Mouse (Mus musculus) bone marrow macrophage, adult 2 months (primary cell): ENCODE measurements around the gene Siglecf. TPM values are rescaled to one million over a fixed set of nuclear protein-coding genes. Genes with fewer than 3 reads are reported as not detected.
A peak's percentile ranks its signal among the peaks of the same experiment; 100 is the strongest.
"Not testable (repeated sequence)": the region's sequence is repeated elsewhere in the genome, so short reads cannot be mapped to it uniquely, and the experiment has no call there.

Source experiments
- H3K27ac ChIP-seq: 2 replicates; pipeline ENCODE4 v1.5.1; 2012; ENCODE audit warnings: low read depth, low read length; ENCODE audit not compliant: insufficient read depth
- H3K4me1 ChIP-seq: 2 replicates; pipeline ENCODE4 v1.6.1; 2012; ENCODE audit warnings: low read length; ENCODE audit not compliant: control insufficient read depth, insufficient read depth
- H3K4me3 ChIP-seq: 2 replicates; pipeline ENCODE4 v1.5.1; 2012; ENCODE audit warnings: mild to moderate bottlenecking, low read length, moderate library complexity; ENCODE audit not compliant: insufficient read depth
- CTCF ChIP-seq: IDR thresholded peaks from 2 replicates; pipeline ENCODE4 v1.5.1; 2012; ENCODE audit warnings: low read depth, mild to moderate bottlenecking, low read length, moderate library complexity
- POLR2A ChIP-seq: IDR thresholded peaks from 2 replicates; pipeline ENCODE4 v1.6.1; 2012; ENCODE audit warnings: mild to moderate bottlenecking, low read depth, low read length, borderline replicate concordance
- polyA plus RNA-seq: library from polyadenylated mRNA; stranded (reverse); fragments of >200 nt; gene quantifications from 2 replicates; pipeline ENCODE4 v1.2.4, GENCODE M21; 2012; ENCODE audit not compliant: missing spikeins, insufficient read depth, insufficient read length

Siglecf gene
- polyA plus RNA-seq, 1 experiment = 0.59 TPM

- Histone ChIP-seq H3K4me1 (peaks cover 28% of the 10 kb centered on the region), H3K4me3 (no peak overlapping the region), H3K27ac (no peak overlapping the region)
- TF ChIP-seq CTCF = no peak
- TF ChIP-seq POLR2A = no peak
These were observed 8.0 kb upstream of the Siglecf start for GRCm38 (mm10) chr7:43343191-43343590.

GRCm38 (mm10) chr7:43344020-43344419 is 7.1 kb upstream of the Siglecf start:
- no peak for TF ChIP-seq CTCF
- TF ChIP-seq POLR2A = no peak
- Histone ChIP-seq H3K4me1 (peaks cover 28% of the 10 kb centered on the region), H3K27ac (no peak overlapping the region), H3K4me3 (no peak overlapping the region)

- no peak for TF ChIP-seq POLR2A
- TF ChIP-seq CTCF = no peak
- Histone ChIP-seq H3K4me1 (peaks cover 32% of the 10 kb centered on the region), H3K4me3 (no peak overlapping the region), H3K27ac (no peak overlapping the region)
These were observed 6.7 kb upstream of the Siglecf start for GRCm38 (mm10) chr7:43344491-43344890.

GRCm38 (mm10) chr7:43346148-43346547 is 5.0 kb upstream of the Siglecf start:
- TF ChIP-seq POLR2A = no peak
- no peak for TF ChIP-seq CTCF
- Histone ChIP-seq H3K4me3 (no peak overlapping the region), H3K27ac (no peak overlapping the region), H3K4me1 (peaks cover 40% of the 10 kb centered on the region)

- Histone ChIP-seq H3K4me3 (no peak overlapping the region), H3K4me1 (peaks cover 44% of the 10 kb centered on the region), H3K27ac (no peak overlapping the region)
- TF ChIP-seq CTCF (no peak), POLR2A (no peak)
These were observed 4.6 kb upstream of the Siglecf start for GRCm38 (mm10) chr7:43346571-43346970.

- not testable (repeated sequence) for H3K4me3 ChIP-seq
- H3K4me1 ChIP-seq = peaks cover 56% of the 10 kb centered on the region
- peak overlapping the region; percentile 50; the same call in 1 of the 2 replicates for H3K27ac ChIP-seq
These were observed 1.5 kb upstream of the Siglecf start for GRCm38 (mm10) chr7:43349623-43350022.

- Histone ChIP-seq H3K4me3 (no peak overlapping the region), H3K27ac (peak overlapping the region; percentile 90), H3K4me1 (peaks cover 53% of the 10 kb centered on the region)
- no peak for TF ChIP-seq POLR2A
- no peak for TF ChIP-seq CTCF
These were observed 2.0 kb downstream of the Siglecf start for GRCm38 (mm10) chr7:43353118-43353517.

- TF ChIP-seq CTCF = no peak
- TF ChIP-seq POLR2A = no peak
- peak overlapping the region; percentile 90 for H3K27ac ChIP-seq
- H3K4me3 ChIP-seq = no peak overlapping the region
- peaks cover 53% of the 10 kb centered on the region for H3K4me1 ChIP-seq
These were observed 2.6 kb downstream of the Siglecf start for GRCm38 (mm10) chr7:43353758-43354157.

- H3K27ac ChIP-seq = no peak overlapping the region
- H3K4me1 ChIP-seq = peaks cover 46% of the 10 kb centered on the region
- H3K4me3 ChIP-seq = no peak overlapping the region
- TF ChIP-seq CTCF (no peak), POLR2A (no peak)
These were observed 4.0 kb downstream of the Siglecf start for GRCm38 (mm10) chr7:43354893-43355835.

- peaks cover 26% of the 10 kb centered on the region for H3K4me1 ChIP-seq
- TF ChIP-seq CTCF (no peak), POLR2A (no peak)
- H3K27ac ChIP-seq = no peak overlapping the region
- H3K4me3 ChIP-seq = no peak overlapping the region
These were observed 7.4 kb downstream of the Siglecf start for GRCm38 (mm10) chr7:43358556-43358955.

GRCm38 (mm10) chr7:43361442-43361841 is 10.3 kb downstream of the Siglecf start:
- Histone ChIP-seq H3K4me3 (no peak overlapping the region), H3K27ac (no peak overlapping the region), H3K4me1 (peaks cover 9% of the 10 kb centered on the region)
- TF ChIP-seq POLR2A (no peak), CTCF (no peak)
